Mouse (Mus musculus) frontal cortex, postnatal 25 days (tissue): Measurements from ENCODE around the gene Olfr802.

Experiments used
- DNase-seq, 2 experiments: peaks; one replicate each; pipeline ENCODE4 v3.0.0; 2022; ENCODE audit warnings: low spot score in 2 of 2

The Olfr802 gene

GRCm38 (mm10) chr10:129688069-129688468, at the start of gene Olfr802:
Gene Olfr802, minus strand, starts transcription at chr10:129688169.
- no peak for DNase-seq

- no peak for DNase-seq
Observed at GRCm38 (mm10) chr10:129729275-129729674, 41.3 kb upstream of the Olfr802 start, which contains the start of gene Olfr805. Gene Olfr805, minus strand, starts transcription at chr10:129729375.

GRCm38 (mm10) chr10:129702910-129703309, 14.9 kb upstream of the Olfr802 start, which contains the start of gene Olfr804:
Gene Olfr804, plus strand, starts transcription at chr10:129703210.
- DNase-seq = no peak

- no peak for DNase-seq
Observed at GRCm38 (mm10) chr10:129694186-129694585, 6.2 kb upstream of the Olfr802 start, which contains the start of gene Olfr803. Gene Olfr803, minus strand, starts transcription at chr10:129694286.

- DNase-seq = no peak
Observed at GRCm38 (mm10) chr10:129673765-129674164, 14.2 kb downstream of the Olfr802 start, which contains the start of gene Olfr801. Gene Olfr801, minus strand, starts transcription at chr10:129673865.

- no peak for DNase-seq
Observed at GRCm38 (mm10) chr10:129657394-129657793, 30.6 kb downstream of the Olfr802 start, which contains the start of gene Olfr800. Gene Olfr800, plus strand, starts transcription at chr10:129657694.

GRCm38 (mm10) chr10:129651763-129652162, 36.2 kb downstream of the Olfr802 start:
- no peak for DNase-seq

- DNase-seq = no peak
Observed at GRCm38 (mm10) chr10:129637184-129637583, 50.8 kb downstream of the Olfr802 start, which contains the start of gene Olfr799. Gene Olfr799, plus strand, starts transcription at chr10:129637484.

- no peak for DNase-seq
Observed at GRCm38 (mm10) chr10:129627834-129628233, 60.1 kb downstream of the Olfr802 start, which contains the start of gene Olfr798. Gene Olfr798, minus strand, starts transcription at chr10:129627934.
